Mouse (Mus musculus) midbrain, embryonic 13.5 days (tissue): ENCODE data around the gene Myl4. TPM values are rescaled to one million over a fixed set of nuclear protein-coding genes. Genes with fewer than 3 reads are reported as not detected.

ENCODE experiments used
- ATAC-seq: fragments of 200-750 bp; cut with Nextera tagmentation; 2 replicates; pipeline ENCODE4 v1.8.0; 2017; ENCODE audit warnings: mild to moderate bottlenecking, moderate TSS enrichment, moderate library complexity
- H3K27ac ChIP-seq: fragments of 300-500 bp; sonication (generic); 2 replicates; pipeline ENCODE4 v1.5.1; 2015; ENCODE audit warnings: inconsistent platforms, mild to moderate bottlenecking, moderate library complexity
- H3K27me3 ChIP-seq: fragments of 300-500 bp; sonication (generic); 2 replicates; pipeline ENCODE4 v1.6.1; 2015; ENCODE audit warnings: mild to moderate bottlenecking, inconsistent platforms
- H3K36me3 ChIP-seq: fragments of 300-500 bp; sonication (generic); 2 replicates; pipeline ENCODE4 v1.6.1; 2015; ENCODE audit warnings: mild to moderate bottlenecking, inconsistent platforms
- H3K4me1 ChIP-seq: fragments of 300-500 bp; sonication (generic); replicated peaks from 2 replicates; pipeline ENCODE4 v1.6.1; 2015; ENCODE audit warnings: inconsistent platforms
- H3K4me2 ChIP-seq: fragments of 300-500 bp; sonication (generic); replicated peaks from 2 replicates; pipeline ENCODE4 v1.6.1; 2015; ENCODE audit warnings: moderate library complexity, mild to moderate bottlenecking, inconsistent platforms
- H3K4me3 ChIP-seq: fragments of 300-500 bp; sonication (generic); replicated peaks from 2 replicates; pipeline ENCODE4 v1.5.1; 2015; ENCODE audit warnings: mild to moderate bottlenecking, inconsistent platforms
- H3K9ac ChIP-seq: fragments of 300-500 bp; sonication (generic); replicated peaks from 2 replicates; pipeline ENCODE4 v1.6.1; 2015; ENCODE audit warnings: mild to moderate bottlenecking, inconsistent platforms
- H3K9me3 ChIP-seq: fragments of 300-500 bp; sonication (generic); 2 replicates; pipeline ENCODE4 v1.6.1; 2016; ENCODE audit warnings: mild to moderate bottlenecking, inconsistent platforms
- WGBS: fragments of 180-500 bp; shearing (Covaris S2); methylation state at CpG from one replicate; pipeline ENCODE4 v1.1.7; 2015; 5-methylcytosine and 5-hydroxymethylcytosine counted together
- polyA plus RNA-seq: library from polyadenylated mRNA; unstranded; fragments of >200 nt; fragmentation: Nextera tagmentation; extraction: Ambion mirVana; gene quantifications from 2 replicates; pipeline ENCODE4 v1.2.1, GENCODE M21; 2015

Myl4 gene
- polyA plus RNA-seq, 1 experiment from 2014 or later, result 2.1 TPM

- no peak for ATAC-seq
- Histone ChIP-seq H3K4me2 (no peak overlapping the region), H3K4me1 (peaks cover 10% of the 10 kb centered on the region; the same call in 1 of the 2 replicates), H3K4me3 (no peak overlapping the region), H3K9ac (no peak overlapping the region), H3K27me3 (peaks cover 43% of the 10 kb centered on the region), H3K36me3 (no peaks in the 10 kb centered on the region), H3K9me3 (no peaks in the 10 kb centered on the region), H3K27ac (no peak overlapping the region)
- 51% methylated on average over 4 of the region's 4 CpGs for WGBS
Measured at GRCm38 (mm10) chr11:104609733-104610132, 59.3 kb downstream of the Myl4 start.

GRCm38 (mm10) chr11:104611579-104612151 is 61.2 kb downstream of the Myl4 start:
- Histone ChIP-seq H3K4me2 (no peak overlapping the region), H3K4me1 (peaks cover 10% of the 10 kb centered on the region; the same call in 1 of the 2 replicates), H3K9me3 (no peaks in the 10 kb centered on the region), H3K27ac (no peak overlapping the region), H3K9ac (no peak overlapping the region), H3K27me3 (peaks cover 33% of the 10 kb centered on the region), H3K4me3 (no peak overlapping the region), H3K36me3 (no peaks in the 10 kb centered on the region)
- ATAC-seq, result no peak
- WGBS, result 43% methylated on average over 4 of the region's 4 CpGs

- Histone ChIP-seq H3K27me3 (peaks cover 27% of the 10 kb centered on the region), H3K36me3 (no peaks in the 10 kb centered on the region), H3K4me2 (no peak overlapping the region), H3K4me1 (no peaks in the 10 kb centered on the region), H3K27ac (no peak overlapping the region), H3K9me3 (no peaks in the 10 kb centered on the region), H3K4me3 (no peak overlapping the region), H3K9ac (no peak overlapping the region)
- 84% methylated on average over 10 of the region's 10 CpGs for WGBS
- no peak for ATAC-seq
Measured at GRCm38 (mm10) chr11:104613551-104613950, 63.1 kb downstream of the Myl4 start.

GRCm38 (mm10) chr11:104614130-104614529 is 63.7 kb downstream of the Myl4 start:
- no peak overlapping the region for H3K9ac ChIP-seq
- peaks cover 21% of the 10 kb centered on the region for H3K27me3 ChIP-seq
- H3K36me3 ChIP-seq, result no peaks in the 10 kb centered on the region
- peaks cover under 1% of the 10 kb centered on the region; the same call in 1 of the 2 replicates for H3K4me1 ChIP-seq
- no peak overlapping the region for H3K4me2 ChIP-seq
- ATAC-seq, result no peak
- H3K4me3 ChIP-seq, result no peak overlapping the region
- no peaks in the 10 kb centered on the region for H3K9me3 ChIP-seq
- WGBS, result 86% methylated on average over 2 of the region's 2 CpGs
- H3K27ac ChIP-seq, result no peak overlapping the region

GRCm38 (mm10) chr11:104616182-104616581 is 65.7 kb downstream of the Myl4 start:
- 0 out of 2 replicates have a peak, but pooled peaks cover 2% of the 10 kb centered on the region for H3K27me3 ChIP-seq

GRCm38 (mm10) chr11:104618638-104619076 is 68.2 kb downstream of the Myl4 start:
- H3K27ac ChIP-seq, result no peak overlapping the region
- ATAC-seq, result no peak
- WGBS, result 73% methylated on average over 6 of the region's 6 CpGs
- no peak overlapping the region for H3K4me2 ChIP-seq
- no peaks in the 10 kb centered on the region for H3K36me3 ChIP-seq
- no peak overlapping the region for H3K4me3 ChIP-seq
- H3K9ac ChIP-seq, result no peak overlapping the region
- no peaks in the 10 kb centered on the region for H3K27me3 ChIP-seq
- peaks cover 9% of the 10 kb centered on the region for H3K4me1 ChIP-seq
- H3K9me3 ChIP-seq, result no peaks in the 10 kb centered on the region

More at GRCm38 (mm10) chr11:104616182-104616581, 65.7 kb downstream of the Myl4 start:
- H3K4me1 ChIP-seq, result peaks cover 9% of the 10 kb centered on the region
- no peak overlapping the region for H3K4me2 ChIP-seq
- 85% methylated on average over 5 of the region's 5 CpGs for WGBS
- no peak overlapping the region for H3K27ac ChIP-seq
- H3K36me3 ChIP-seq, result no peaks in the 10 kb centered on the region
- H3K4me3 ChIP-seq, result no peak overlapping the region
- no peaks in the 10 kb centered on the region for H3K9me3 ChIP-seq
- no peak overlapping the region for H3K9ac ChIP-seq
- ATAC-seq, result no peak

GRCm38 (mm10) chr11:104619084-104620022 is 68.9 kb downstream of the Myl4 start:
- no peak overlapping the region for H3K4me2 ChIP-seq
- no peak overlapping the region for H3K4me3 ChIP-seq
- H3K9me3 ChIP-seq, result no peaks in the 10 kb centered on the region
- no peaks in the 10 kb centered on the region for H3K27me3 ChIP-seq
- peaks cover 9% of the 10 kb centered on the region for H3K4me1 ChIP-seq
- H3K36me3 ChIP-seq, result no peaks in the 10 kb centered on the region
- no peak for ATAC-seq
- H3K27ac ChIP-seq, result no peak overlapping the region
- WGBS, result 43% methylated on average over 13 of the region's 13 CpGs
- no peak overlapping the region for H3K9ac ChIP-seq

- Histone ChIP-seq H3K27ac (no peak overlapping the region), H3K4me2 (no peak overlapping the region), H3K9me3 (no peaks in the 10 kb centered on the region), H3K9ac (no peak overlapping the region), H3K27me3 (no peaks in the 10 kb centered on the region), H3K4me3 (no peak overlapping the region), H3K36me3 (no peaks in the 10 kb centered on the region), H3K4me1 (peaks cover 15% of the 10 kb centered on the region)
- 42% methylated on average over 12 of the region's 12 CpGs for WGBS
- ATAC-seq, result no peak
Measured at GRCm38 (mm10) chr11:104622040-104622962, 71.8 kb downstream of the Myl4 start.

- H3K27ac ChIP-seq, result no peak overlapping the region
- no peaks in the 10 kb centered on the region for H3K9me3 ChIP-seq
- 43% methylated on average over 6 of the region's 6 CpGs for WGBS
- peak; percentile 20; the same call in 1 of the 2 replicates for ATAC-seq
- no peaks in the 10 kb centered on the region for H3K27me3 ChIP-seq
- H3K36me3 ChIP-seq, result no peaks in the 10 kb centered on the region
- no peak overlapping the region for H3K9ac ChIP-seq
- no peak overlapping the region for H3K4me2 ChIP-seq
- peaks cover 6% of the 10 kb centered on the region for H3K4me1 ChIP-seq
- H3K4me3 ChIP-seq, result no peak overlapping the region
Measured at GRCm38 (mm10) chr11:104624791-104625391, 74.4 kb downstream of the Myl4 start.

GRCm38 (mm10) chr11:104625453-104626402 is 75.3 kb downstream of the Myl4 start:
- ATAC-seq, result no peak
- H3K27me3 ChIP-seq, result no peaks in the 10 kb centered on the region
- no peaks in the 10 kb centered on the region for H3K9me3 ChIP-seq
- WGBS, result 50% methylated on average over 12 of the region's 12 CpGs
- H3K9ac ChIP-seq, result no peak overlapping the region
- no peak overlapping the region for H3K4me2 ChIP-seq
- peaks cover 6% of the 10 kb centered on the region; the same call in 1 of the 2 replicates for H3K4me1 ChIP-seq
- H3K4me3 ChIP-seq, result no peak overlapping the region
- H3K36me3 ChIP-seq, result no peaks in the 10 kb centered on the region
- no peak overlapping the region for H3K27ac ChIP-seq
